Mouse (Mus musculus) testis, adult 2 months (tissue): ENCODE results near the gene Prkcb.

Experiments used
- CTCF ChIP-seq: fragments of 200-500 bp; IDR thresholded peaks from 2 replicates; pipeline ENCODE4 v1.5.1; 2012; ENCODE audit warnings: low read depth, mild to moderate bottlenecking, inconsistent platforms, low read length, moderate library complexity; ENCODE audit not compliant: control insufficient read depth, insufficient read depth, insufficient replicate concordance
- POLR2A ChIP-seq: fragments of 200-500 bp; IDR thresholded peaks from 2 replicates; pipeline ENCODE4 v1.6.1; 2012; ENCODE audit warnings: low read depth, mild to moderate bottlenecking, inconsistent platforms, low read length, moderate library complexity; ENCODE audit not compliant: control insufficient read depth

DNA sequence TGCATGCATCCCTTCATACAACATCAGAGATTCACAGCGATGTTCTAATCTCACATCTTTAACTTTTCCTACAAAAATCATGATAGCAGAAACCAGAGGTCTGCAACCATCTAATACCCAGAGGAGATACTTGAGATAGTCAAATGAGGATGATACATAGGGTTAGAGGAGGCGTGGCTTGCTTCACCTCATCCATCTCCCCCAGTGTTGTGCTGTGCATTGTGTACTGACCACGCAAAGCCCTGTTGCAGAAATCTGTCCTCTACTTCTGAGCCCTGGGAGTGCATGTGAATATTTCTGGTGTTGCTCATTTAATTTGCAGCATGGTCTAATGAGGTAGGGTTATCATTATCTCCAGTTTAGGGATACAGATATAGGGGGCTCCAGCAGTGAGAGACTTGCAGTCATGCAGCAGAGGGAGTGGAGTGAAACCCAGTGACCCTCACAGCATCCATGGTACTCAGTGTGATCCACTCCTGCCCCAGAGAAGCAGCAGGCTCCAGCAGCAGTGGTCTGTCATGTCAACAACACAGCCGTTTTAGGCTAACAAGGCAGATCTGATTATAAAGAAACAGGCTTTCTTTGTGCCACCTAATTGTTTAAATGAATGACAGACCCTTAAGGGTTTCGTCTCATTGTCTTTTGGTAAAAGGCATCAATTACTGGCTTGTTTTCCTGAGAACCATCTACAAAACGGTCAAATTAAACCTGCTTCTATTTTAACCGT lies 269.7 kb downstream of the Prkcb start:
- TF ChIP-seq CTCF (no peak), POLR2A (no peak)
